Mouse (Mus musculus) heart, adult 9 months (tissue): ENCODE data around the gene Gm11114.

Experiments used
- DNase-seq, 2 experiments: peaks; one replicate each; pipeline ENCODE4 v3.0.0; 2022; ENCODE audit warnings: low spot score in 2 of 2

The Gm11114 gene

DNA sequence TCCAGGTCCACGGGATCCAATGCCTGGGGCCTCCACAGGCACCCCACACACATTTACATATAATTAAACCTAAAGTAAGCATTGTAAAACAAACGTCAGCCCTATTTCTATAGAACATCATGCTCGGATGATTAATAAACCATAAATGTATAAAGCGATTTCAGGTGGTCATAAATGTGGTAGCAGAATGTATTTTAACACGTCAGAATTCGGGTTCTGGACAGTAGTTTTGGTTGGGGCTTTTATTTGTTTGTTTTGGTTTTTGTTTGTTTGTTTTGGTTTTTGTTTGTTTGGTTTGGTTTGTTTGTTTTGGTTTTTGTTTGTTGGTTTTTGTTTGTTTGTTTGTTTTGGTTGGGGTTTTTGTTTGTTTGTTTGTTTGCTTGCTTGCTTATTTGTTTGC is at the start of gene Gm11114:
Gene Gm11114, plus strand, starts transcription at position 301 of the 400 bp plus-strand sequence.
- DNase-seq = no peak

DNA sequence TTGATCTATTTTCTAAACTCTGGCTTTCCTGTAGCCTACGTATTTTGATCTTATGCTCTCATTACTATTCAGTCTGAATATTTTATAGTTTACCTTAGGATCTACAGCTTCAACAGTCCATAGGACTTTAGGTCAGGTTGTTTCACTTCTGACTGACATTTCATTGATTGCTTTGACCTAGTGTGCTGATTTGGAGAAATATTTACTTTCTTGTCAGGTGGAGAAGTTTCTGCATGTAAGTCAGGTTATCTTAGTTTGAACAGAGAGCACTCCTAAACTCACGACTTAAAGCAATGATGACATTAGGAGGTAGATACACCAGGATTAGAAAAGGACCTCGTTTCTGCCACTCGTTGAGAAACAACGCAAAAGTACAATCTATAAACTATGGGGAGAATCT is 45.7 kb upstream of the Gm11114 start:
- DNase-seq = no peak

DNA sequence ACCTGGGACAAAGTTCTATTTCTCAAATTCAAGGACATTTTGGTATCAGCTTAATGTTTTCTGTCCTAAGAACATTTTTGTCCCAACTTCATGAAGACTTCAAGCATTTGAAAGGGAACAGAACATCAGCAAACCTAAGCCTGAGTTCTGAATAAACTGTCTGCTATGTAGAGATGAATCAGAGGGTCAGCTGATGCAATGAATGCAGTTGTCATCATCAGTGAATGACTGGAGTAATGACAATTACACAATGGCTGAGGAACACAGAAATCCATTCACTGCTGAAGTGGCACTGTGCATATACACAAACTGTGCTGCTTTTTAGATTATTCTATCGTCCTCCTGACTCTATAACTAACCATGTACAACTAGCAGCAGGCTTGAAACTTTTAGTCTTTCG is 38.5 kb upstream of the Gm11114 start:
- no peak for DNase-seq

DNA sequence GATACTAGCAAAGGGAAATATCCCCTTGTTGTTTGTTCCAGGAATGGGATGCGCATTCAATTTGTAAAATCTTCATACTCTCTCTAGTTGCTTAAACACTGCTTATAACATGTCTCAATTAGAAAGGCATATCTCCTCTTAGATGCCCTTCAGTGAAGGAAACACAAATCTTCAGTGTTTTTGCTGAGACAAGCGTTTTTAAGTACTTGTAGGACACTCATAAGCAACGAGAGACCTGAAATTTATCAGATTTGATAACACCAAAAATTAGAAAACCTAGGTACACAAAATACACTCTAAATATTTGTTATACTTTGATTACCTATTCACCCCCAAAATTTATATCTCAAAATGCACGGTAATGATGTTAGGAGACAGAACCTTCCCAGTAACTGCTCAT is 9.7 kb upstream of the Gm11114 start:
- no peak for DNase-seq

DNA sequence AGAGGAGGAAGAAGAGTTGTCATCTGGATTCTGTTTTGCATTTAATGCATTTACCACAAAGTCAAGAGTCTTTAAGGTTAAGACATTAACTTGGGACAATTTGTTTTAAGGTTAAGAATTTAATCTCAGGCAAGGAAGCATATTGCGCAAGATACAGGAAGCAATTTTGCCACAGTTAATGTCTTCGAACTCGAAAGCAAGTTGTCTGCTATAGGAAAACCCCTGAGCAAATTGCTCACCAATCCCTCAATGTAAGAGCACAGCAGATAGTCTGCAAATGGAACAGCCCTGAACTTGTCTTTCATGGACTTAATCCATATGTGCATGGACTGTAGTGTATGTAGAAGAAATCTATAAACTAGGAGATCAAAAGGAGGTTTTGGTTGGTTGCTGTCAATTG is 9.2 kb upstream of the Gm11114 start:
- DNase-seq = no peak

DNA sequence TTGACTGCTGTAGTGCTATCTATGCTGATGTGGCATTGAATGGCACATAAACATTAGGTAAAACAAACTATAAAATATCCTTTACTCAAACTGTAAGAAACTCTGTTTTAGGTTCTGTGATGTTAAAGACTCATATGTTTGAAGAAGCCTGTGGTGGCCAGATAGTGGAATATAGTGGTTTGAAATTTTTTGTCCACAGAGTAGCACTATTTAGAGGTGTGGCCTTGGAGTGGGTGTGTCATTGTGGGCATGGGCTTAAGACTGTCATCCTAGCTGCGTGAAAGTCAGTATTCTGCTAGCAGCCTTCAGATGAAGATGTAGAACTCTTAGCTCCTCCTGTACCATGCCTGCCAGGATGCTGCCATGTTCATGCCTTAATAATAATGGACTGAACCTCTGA is 3.5 kb downstream of the Gm11114 start:
- DNase-seq = no peak

DNA sequence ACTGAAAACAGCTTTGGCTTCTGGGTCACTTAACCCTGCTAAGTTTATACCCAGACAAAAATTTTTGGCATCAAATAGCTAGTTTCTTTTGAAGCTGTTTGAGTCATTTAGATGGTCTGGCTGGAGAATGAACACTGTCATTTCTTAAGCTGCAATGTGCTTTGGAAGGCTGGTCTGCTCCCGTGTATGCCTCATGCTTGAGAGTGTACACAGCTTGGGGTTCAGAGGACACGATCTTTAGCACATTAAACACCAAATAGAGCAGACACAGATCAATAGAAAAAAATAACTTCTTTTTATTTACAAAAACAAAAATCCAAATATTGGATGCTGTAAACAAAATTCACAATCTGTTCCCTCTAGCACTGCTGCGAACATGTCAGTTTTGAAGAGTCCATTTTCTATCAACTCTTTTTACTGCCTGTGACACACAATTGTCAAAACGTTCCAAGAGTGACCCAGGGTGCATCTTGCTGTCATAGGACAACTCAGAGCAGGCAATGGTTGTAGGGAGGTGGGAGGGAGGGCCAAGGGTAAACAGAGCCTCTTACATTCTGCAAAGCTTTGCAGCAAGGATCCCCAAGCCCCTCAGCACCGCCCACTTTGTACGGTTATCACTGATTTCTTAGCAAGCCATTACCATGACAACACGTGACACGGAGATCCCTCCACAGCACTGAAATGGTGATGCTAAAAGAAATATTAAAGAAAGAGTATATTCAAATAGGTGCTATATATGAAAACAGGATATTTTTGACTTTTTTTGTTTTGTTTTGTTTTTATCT is 7.8 kb downstream of the Gm11114 start:
- DNase-seq = no peak

DNA sequence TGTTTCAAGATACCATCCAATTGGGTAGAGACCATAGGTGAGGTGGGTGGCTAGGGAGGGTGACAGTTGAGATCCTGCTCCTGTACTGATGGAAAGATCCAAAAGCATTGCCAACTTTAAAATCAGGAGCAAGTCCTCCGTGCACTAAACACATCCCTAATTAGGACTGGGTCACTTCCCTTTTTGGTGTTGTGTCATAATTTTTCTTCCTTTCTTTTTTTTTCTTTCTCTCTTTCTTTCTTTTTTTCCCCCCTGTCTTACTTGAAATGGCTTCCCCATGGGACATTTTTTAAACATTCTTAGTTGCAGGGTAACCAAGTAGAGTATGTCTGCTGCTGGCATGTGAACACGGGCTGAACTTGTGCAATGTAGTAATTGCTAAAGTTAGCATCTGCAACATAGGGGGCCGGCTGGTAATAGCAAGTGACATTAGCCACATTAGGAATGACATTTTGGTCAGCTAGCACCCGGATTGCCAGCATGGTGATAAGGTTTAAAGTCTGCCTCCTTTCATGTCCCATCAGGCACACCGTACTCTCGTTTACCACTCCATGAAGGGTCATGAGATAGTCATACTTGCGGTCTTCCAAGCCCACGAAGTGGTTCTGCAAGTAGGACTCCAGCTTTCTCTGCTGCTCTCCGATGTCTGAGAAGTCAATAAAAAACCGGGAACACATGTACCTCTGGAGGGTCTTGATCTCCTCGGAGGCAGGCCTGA is 11.7 kb downstream of the Gm11114 start:
- peak in 1 of 2 experiments; percentile 43 for DNase-seq

DNA sequence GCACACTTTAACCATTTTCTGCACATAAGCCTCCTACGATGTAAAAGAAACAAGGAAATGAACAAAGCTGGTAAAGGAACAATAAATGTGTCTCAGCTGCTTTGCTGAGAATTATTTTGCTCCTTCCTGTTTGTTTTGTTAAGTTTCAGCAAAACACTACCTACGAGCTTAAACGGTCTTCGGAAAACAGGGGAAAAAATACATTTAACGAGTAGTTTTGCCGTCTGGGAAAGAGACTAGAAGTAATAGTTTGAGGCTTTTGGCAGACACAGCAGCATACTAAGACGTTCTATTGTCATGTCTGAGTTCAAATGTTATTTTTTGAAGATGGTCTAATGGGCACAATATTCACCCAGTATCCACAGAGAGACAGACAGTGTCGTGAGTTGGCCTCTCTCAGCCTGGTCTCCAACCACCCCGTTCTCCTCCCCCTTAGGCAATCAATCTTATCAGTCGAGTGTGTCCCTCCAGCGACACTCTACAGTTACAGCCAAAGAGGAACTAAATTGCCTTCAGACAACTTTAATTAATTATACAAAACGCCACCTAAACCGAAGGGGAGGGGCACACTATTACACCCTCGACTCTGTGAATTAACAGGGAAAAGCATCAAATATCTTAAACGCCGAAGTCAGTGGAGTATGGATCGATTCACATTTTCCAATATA is 12.8 kb downstream of the Gm11114 start:
- peak in 1 of 2 experiments; percentile 17 for DNase-seq

DNA sequence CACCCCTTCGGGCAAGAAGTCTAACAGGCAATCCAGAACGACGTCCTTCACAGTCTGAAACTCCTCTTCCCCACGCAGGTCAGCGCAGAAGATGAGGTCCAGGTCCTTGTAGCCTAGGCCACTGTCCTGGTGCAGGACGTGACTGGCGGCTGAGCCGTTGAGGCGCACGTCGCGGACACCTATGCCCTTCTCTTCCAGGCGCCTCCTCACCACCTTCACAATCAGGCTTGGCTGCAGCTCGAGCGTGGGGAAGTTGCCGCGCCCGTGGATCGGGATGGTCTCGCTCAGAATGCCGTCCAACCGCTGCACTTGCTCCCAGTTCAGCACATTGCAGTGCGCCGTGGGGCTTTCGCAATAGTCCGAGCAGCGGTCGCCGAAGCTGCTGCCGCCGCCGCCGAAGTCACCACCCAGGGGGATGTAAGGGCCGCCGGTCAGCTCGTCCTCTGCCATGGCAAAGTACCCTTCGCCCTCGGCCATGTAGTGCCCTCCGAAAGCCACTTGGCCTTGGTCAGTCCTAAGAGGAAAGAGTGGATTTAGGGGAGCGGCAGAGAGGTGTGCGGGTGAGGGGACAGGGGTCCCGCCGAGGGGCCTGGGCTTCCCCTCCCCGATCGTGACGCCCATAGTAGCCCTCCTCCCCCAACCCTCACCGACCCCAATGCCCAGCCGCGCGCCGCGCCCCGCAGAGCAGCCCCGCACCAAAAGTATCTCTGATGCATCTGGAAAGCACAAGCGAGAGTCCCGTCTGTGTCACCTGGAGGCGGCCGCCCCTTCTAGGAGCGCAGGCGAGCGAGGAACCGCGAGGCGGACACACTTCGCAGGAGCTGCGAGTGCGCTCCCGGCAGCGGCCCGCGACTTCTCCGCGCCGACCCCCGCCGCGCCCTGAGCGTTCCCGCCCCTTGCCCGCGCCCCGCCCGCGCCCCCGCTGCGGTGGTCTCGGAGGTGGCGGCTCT is 14.0 kb downstream of the Gm11114 start:
- DNase-seq = peak; percentile 57 to 60

DNA sequence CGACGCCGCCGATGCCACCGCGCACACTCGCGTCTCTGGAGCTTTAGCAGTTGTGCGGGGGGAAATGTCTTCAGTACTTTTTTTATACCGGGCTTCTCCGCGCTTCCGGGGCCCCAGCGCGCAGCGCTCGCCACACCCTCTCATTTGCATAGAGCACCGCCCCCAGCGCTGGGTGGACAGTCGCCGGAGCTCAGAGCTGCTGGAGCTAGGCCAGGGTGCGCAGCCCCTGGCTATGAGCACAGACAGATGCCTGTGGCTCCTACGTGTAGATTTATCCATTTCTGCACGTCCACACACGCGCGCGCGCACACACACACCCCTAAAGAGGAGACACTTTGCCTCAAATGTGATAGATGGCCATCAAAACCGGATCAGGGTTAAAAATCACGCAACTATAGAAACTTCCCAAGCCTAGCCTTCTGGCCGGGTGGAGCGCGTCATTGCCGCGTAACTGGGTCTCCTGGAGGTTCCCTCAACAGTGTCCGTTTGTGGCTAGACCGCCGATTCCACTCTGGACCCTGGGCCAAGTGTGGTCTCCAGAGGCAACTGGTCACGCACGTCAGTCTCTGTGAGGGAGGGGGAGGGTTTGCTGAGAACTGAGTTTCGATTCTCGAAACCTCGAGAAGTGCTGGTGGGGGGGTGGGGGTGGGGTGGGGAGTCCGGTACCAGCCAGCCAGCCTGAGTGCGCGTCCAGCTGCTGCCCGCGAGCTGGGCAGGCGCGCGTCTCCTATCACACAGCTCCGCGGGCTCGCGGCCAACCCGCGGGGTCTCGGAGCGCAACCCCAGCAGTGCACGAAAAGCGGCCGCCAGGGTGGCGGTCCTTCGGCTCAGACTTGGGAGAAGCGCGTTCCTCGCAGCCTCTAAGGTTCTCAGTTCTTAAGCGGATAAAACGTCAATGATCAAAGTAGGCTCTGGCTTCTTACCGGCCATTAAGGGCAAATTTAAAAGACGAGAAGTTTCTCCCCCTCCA is 15.0 kb downstream of the Gm11114 start, which contains the start of gene Tent5a:
Gene Tent5a, minus strand, starts transcription at position 107 of the 970 bp plus-strand sequence.
- peak; percentile 86 to 87 for DNase-seq

DNA sequence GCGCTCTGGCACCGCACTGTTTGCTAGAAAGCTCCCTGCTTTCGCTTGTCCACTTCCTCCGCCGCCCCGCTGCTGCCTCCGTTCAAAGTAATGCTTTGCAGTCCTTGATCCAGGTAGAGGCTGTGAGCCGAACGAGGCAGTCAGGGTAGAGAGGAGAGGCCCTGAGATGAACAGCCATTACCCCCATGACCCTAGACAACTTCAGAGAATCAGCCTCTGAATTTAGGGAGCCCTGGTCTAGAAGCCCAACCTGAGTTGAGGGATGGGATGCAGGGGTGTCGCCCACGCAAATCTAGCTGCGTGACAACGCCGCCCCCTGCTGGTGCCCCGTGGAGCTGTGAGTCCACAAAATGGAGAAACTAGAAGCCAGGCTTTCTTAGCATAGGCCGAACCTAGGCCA is 15.7 kb downstream of the Gm11114 start:
- peak; percentile 77 to 90 for DNase-seq

DNA sequence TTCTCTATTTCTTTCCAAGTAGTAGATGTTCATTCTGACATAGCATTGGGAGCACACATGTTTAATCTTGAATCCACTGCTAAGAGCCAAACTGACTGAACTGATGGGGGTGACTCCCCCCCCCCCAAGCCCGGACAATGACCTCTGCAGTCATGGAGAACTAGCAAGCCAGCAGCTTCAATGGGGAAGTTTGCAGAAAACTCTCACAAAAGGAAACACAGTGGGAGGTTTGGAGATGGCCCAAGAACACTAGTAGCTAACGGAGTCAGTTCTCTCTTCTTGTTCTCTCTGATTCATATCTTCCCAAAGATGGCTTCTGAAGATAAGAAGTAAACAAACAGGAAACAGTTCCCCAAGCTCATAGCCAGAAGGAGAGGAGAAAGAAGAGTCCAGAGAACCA is 18.9 kb downstream of the Gm11114 start:
- no peak for DNase-seq

DNA sequence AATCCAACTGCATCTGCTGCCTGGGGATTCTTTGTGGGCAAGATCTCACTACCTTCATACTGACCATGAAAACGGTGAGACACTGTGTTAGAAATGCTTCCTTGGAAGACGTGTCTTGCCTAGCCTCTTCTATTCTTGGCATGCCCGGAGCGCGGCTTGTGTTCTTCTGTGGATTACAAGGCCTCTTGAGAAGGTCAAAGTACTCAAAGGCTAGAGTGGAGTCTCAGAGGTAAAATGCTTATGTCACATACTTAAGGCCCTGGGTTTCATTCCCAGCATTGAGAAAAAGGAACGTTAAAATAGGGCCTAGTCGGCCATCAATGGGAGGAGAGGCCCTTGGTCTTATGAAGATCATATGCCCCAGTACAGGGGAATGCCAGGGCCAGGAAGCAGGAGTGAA is 23.5 kb downstream of the Gm11114 start:
- no peak for DNase-seq

DNA sequence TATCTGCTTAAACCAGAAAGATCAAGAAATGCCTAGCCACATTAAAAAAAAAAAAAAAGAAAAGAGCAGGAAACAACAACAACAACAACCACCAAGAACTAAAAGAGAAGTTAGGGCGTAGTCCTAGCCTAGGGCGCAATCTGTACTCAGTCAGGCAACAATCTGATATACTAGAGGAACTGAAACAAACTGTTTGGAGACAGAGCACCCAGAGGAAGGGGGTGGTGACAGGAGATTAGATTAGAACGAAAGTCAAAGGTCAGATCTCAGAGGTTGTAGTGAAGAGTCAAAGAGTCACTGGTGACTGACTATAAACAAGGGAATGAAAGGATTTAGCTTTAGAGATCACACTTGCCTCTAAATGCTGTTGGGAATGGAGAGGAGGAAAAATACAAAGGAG is 27.7 kb downstream of the Gm11114 start:
- peak in 1 of 2 experiments; percentile 35 for DNase-seq

DNA sequence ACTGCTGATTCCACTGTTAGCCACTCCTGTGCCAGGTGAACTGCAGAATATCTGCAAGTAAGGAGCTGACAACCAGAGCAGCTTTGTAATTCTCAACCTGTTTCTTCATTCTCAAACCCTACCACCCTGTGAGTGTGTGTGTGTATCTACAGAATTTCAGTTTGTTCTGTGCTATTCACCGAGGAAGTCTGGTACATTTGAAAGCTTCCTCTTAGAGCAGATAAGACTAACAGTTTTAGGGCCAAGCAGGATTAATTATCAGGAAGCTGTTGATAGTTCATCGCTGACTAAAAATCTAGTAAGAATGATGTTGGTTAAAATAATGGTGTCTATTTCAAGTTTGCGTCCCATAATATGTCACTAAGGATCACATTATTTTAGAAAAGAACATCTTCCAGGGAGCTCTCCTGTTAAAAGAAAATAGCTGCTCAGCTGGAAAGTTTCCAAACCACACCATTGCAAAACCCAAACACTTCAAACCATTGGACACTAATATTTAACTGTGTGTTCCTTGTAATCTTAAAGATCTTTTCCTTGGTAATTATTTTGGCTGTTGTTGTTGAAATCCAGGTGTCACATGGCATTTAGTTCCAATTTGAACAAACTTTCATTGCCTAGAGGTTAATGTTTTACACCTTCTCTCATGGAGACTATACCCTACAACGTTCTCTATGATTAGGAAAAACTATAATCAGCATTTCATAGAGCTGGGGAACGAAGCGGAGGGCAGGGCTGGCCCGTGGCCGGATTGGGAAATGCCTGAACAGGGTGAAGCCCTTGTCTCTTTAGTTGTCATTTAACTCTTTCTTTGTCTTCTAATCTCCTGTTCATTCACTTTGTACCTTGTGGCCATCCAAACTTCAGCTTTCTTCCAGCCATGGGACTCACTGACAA is 30.6 kb downstream of the Gm11114 start:
- DNase-seq = no peak

DNA sequence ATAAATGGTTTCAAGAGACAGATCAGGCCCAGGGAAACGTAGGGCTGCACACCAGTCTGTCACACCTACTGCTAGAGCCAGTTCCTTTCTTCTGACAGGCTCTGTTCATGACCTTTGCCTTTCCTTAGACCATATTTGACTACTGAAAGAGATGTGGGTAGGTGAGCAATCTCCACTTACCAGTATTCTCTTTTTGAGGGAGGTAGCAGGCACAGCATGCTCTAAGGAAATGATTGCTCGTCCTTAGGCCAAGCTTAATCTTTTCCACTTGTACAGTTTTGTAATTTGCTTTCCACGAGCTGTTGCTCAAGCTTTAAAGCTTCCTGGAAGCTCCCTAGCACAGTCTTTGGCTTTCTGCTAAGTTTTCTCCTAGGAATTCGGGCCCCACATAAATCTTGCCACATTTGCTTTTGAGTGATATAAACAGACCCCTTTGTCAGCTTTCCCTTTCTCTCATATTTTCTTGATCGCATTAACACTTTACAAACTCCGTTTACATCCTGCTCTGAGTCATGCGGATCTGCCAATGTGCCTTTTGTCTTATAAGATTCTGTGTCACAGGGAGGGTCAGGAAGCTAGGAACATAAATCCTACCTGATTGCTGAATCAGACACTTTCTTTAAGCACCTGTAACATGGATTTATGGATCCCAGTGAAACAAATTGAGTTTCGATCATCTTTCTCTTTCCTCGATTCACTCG is 35.4 kb downstream of the Gm11114 start:
- DNase-seq = no peak

DNA sequence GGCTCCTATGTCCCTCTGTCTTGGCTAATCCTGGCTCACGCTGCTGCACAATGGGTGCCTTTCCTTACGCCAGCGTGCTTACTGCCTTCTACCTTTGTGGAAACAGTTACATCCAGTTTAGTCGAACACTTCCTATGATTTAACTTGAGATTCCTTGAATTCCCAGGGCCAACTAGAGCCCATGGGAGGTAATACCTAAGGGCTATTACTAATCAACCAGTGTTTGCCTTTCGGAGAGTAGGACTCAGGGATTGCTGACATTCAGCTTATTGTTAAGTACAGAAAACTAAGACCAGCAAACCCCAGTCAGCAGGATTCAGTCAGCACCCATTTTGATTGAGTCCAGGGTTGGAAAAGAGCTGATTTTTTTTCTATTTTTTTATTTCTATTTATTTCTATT is 43.0 kb downstream of the Gm11114 start:
- no peak for DNase-seq
